Mouse (Mus musculus) 3134 (cell line): Measurements from ENCODE around the gene Polrmt.
A peak's percentile ranks its signal among the peaks of the same experiment; 100 is the strongest.

Experiments used
- DNase-seq: peaks from one replicate; pipeline ENCODE4 v3.0.0-alpha.2; 2011; ENCODE audit warnings: low spot score; ENCODE audit not compliant: insufficient read length; ENCODE audit errors: extremely low read depth

Polrmt gene

DNA sequence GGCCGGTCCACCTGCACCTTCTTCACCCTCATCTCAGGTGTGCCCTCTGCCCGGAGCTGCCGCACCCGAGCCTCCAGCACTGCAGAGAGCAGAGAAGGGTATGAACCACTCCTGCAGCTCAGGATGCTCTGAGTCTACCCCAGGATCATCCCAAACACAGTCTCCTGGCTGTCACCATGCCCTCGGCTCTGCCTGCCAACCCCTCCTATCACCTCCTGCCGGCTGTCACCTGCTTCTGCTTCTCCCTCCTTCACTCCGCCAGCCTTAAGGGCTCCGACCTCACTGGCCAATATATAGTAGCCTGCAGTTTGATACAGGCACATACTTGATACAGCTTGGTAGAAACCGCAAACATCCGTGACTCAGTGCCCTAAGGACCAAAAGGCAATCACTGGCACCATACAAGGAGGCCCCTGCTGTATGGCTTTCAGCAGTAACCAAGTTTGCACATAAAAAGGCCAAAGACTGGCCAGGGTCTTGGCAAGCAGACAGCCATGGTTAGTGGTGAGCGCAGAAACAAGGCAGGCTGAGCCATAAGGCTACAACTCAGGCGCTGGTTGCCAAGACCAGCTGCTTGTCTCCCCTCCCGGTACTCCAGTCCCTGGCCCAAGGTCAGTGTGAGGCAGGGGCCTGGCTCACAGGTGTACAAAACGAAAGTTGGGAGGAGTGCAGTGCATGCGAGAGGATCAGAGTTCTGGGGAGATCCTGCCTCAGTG is 2.6 kb downstream of the Polrmt start:
- no peak for DNase-seq

- no peak for DNase-seq
Observed at GRCm38 (mm10) chr10:79743161-79743560, 3.2 kb downstream of the Polrmt start.

GRCm38 (mm10) chr10:79740863-79741262 is 5.5 kb downstream of the Polrmt start:
- no peak for DNase-seq

GRCm38 (mm10) chr10:79739234-79739633 is 7.1 kb downstream of the Polrmt start:
- no peak for DNase-seq

- DNase-seq = no peak
Observed at GRCm38 (mm10) chr10:79738259-79738658, 8.1 kb downstream of the Polrmt start.

GRCm38 (mm10) chr10:79736706-79737105 is 9.7 kb downstream of the Polrmt start:
- no peak for DNase-seq

GRCm38 (mm10) chr10:79735361-79735760 is 11.0 kb downstream of the Polrmt start:
- DNase-seq = no peak

DNA sequence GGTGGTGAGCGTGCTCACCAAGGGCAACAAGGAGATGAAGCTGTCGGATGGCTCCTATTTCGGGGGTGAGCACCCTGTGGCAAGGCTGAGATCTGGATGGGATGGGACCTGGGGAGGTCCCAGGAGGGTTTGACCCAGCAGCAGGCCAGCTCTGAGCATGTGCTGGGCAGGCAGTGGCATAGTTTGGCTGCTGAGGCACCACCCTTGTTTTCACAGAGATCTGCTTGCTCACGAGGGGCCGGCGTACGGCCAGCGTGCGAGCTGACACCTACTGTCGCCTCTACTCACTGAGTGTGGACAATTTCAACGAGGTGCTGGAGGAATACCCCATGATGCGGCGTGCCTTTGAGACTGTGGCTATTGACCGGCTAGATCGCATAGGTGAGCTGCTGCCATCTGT is 12.5 kb downstream of the Polrmt start:
- no peak for DNase-seq

DNA sequence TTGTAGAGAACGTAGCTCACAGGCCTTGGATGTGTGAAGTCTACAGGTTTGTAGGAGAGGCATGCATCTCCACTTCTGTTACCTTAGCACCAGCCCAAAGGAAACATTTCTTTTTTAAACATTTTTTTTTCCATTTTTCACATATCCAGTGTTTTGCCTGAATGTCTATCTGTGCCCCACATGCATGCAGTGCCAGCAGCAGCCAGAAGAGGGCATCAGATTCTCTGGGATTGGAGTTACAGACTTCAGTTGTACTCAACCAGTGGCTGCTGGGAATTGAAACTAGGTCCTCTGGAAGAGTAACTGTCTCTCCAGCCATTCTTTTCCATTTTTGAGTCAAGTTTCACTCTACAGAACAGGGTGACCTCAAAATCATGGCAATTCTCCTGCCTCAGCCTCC is 13.9 kb downstream of the Polrmt start:
- no peak for DNase-seq

DNA sequence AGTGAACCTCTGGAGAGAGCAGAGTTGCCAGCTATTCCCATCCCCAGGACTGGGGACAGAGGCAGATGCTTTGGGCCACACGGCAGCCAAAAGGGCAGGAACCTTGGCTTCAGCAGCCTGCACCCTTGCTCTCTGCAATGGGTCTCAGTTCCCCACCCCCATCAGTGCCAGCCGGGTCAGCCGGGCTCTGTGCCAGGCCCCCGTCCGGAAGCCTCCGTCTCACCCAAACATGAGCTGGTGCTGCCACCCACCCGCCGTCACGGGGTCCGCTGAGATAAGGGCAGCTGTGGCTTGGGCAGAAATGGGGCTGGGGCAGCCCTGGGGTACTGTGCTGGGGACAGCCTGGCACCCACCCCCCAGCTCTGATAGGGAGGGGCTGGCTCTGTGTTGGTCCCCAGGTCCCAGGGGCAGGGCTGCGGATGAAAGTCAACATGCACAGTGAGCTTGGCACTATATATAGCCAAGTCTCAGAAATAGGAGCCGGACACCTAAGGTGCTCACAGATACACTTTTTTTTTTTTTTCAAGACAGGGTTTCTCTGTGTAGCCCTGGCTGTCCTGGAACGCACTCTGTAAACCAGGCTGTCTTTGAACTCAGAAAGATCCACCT is 16.9 kb downstream of the Polrmt start:
- DNase-seq = no peak

DNA sequence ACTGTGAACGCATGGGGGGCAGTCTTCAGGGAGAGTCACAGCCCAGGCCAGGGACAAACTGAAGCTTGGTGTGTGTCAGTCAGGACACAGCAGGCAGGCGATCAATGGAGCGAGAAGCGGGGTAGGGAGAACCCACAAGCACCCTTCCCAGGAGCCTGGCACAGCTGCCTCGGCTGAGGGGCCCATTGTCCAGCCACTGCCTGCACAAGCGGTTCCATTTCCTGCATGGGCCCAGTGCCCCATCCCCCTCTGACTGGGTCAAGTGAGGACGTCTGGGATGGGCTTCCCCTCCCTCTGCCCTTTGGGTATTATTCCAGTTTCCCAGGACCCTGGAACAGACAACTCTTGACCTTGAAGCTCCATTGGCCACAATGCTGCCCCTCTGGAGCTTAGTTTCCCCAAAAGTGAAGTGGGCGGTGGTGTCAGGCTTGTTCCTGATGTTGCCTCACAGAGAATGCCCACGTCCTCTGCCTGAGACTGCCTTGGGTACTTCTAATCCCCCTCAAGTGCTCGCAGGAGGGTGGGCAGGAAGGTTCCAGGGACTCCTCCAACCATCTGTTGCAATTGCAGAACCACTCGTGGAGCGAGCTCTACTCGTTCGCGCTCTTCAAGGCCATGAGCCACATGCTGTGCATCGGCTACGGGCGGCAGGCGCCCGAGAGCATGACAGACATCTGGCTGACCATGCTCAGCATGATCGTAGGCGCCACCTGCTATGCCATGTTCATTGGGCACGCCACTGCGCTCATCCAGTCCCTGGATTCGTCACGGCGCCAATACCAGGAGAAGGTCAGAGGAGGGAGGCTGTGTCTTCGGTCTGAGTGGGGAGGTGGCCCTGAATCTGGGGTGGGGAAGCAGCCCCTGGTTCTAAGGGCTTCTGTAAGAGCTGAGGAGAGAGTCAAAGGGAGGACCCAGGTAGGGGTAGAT is 17.8 kb downstream of the Polrmt start:
- no peak for DNase-seq

DNA sequence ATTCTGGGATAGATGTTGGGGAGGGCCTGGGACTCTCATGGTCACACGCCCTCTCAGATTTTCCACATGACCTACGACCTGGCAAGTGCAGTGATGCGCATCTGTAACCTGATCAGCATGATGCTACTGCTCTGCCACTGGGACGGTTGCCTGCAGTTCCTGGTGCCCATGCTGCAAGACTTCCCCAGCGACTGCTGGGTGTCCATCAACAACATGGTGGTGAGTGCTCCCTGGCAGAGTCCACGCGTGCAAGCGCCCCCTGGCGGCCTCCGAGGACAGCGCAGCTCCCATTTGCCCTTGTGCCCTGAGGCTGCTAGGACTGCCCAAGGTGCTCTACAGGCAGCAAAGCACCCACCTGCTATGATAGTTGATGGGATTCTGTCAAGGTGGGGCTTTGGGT is 20.3 kb downstream of the Polrmt start:
- DNase-seq = peak; percentile 68

GRCm38 (mm10) chr10:79723692-79724091 is 22.7 kb downstream of the Polrmt start:
- DNase-seq = no peak

- no peak for DNase-seq
Observed at GRCm38 (mm10) chr10:79723047-79723446, 23.3 kb downstream of the Polrmt start.

DNA sequence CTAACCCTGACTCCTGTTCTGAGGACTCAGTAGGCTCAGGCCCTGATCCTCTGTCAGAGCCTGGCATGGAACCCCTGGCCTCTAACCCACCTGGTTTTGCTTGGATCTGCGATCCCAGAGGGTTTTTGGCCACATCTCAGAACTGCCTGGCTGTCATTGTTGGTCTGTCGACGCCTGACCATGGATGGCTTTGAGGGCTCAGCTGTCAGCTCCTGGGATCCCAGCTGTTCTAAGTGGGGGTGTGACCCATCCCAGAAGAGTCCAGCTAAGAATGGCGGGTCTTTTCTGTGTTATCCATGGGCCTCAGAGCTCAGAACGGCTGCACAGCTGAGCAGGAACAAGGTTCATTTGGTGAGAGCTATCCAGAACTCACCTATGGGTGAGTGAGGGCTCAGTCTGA is 25.3 kb downstream of the Polrmt start:
- DNase-seq = no peak

DNA sequence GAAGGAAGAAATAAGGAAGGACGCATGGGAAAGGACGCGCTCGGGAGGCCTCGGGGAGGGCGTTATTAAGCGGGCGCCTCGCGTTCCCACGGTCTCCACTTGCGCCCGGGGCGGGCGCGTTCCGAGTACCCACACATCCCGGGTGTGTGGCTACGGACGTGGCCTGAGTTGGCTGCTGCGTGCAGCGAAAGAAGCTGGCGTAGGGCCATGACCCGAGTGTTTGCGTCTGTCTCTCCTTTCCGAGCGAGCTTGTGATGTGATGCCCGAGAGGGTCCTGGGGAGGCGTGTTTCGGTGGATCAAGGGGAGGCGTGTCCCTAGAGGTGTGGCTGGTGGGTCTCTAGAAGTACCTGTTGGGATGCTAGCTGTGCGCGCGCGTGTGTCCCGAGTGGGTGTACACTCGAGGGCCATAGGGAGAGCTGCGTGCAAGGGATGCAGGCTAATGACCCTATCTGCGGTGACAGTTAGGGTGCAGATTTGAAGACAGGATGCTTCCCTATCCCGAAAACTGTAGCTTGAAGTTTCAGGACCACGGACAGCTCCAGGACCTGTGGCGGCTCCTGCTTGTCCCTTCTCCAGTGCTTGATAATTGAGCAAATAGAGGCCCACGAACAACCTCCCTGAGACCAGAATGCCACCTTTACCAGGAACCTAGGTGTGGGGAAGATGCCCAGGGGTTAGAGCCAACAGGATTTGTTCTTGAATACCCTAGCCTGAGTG is 28.6 kb downstream of the Polrmt start:
- no peak for DNase-seq

GRCm38 (mm10) chr10:79716988-79717355 is 29.4 kb downstream of the Polrmt start:
- no peak for DNase-seq

DNA sequence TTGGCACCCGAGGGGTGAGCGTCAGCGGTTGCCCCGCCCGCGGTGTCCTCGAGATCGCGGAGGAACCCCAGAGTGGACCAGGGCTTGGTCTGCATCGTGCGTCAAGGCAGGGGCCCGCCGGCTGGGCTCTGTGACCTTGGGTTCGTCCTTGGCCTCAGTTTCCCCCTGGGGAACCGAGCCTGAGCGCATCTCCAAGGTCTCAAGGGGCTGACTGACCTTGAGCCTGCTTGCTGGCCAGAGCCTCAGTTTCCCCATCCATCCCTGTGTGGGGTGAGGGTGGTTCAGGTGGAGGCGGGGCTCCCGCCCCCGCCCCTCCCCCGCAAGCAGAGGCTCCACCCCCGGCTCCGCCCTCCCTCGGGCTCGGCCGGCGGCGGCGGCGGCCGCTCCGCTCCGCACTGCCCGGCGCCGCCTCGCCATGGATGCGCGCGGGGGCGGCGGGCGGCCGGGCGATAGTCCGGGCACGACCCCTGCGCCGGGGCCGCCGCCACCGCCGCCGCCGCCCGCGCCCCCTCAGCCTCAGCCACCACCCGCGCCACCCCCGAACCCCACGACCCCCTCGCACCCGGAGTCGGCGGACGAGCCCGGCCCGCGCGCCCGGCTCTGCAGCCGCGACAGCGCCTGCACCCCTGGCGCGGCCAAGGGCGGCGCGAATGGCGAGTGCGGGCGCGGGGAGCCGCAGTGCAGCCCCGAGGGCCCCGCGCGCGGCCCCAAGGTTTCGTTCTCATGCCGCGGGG is 30.0 kb downstream of the Polrmt start, which contains the start of gene Hcn2:
TSS of gene Hcn2 (plus strand) at position 381 of the 734 bp plus-strand sequence.
- no peak for DNase-seq

DNA sequence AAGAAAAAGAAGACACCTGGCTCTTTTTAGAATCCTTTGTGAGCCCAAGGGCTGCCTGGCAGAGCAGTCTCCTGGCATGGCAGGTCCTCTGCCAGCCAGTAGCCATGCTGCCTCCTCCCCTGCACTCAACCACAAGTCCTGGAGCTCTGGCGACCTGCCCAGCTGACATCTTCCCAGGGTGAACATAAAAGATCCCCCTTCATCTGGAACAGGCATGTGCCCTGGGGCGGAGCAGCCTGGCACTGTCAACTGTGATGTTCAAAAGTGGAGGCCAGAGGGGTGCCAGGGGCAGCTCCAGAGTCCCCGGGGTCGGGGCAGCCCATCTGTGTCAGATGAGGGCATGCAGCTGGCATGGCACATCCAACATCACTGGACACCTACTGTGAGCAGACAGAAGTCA is 31.4 kb downstream of the Polrmt start:
- no peak for DNase-seq

GRCm38 (mm10) chr10:79713163-79713562 is 33.2 kb downstream of the Polrmt start:
- DNase-seq = no peak
